Mouse (Mus musculus) intestine, embryonic 14.5 days (tissue): ENCODE results near the gene Lztr1. TPM values are rescaled to one million over a fixed set of nuclear protein-coding genes. Genes with fewer than 3 reads are reported as not detected.

Experiments used
- ATAC-seq: fragments of 200-750 bp; cut with Nextera tagmentation; replicated peaks from 2 replicates; pipeline ENCODE4 v1.8.0; 2017; ENCODE audit warnings: low read depth, moderate number of reproducible peaks, moderate TSS enrichment, moderate library complexity; ENCODE audit not compliant: low FRiP score, low TSS enrichment
- DNase-seq: peaks from one replicate; pipeline ENCODE4 v3.0.0-alpha.2; 2018; ENCODE audit warnings: low spot score
- H3K27ac ChIP-seq: fragments of 300-500 bp; sonication (generic); 2 replicates; pipeline ENCODE4 v1.5.1; 2014; ENCODE audit warnings: low read depth, mild to moderate bottlenecking, control low read depth
- H3K27me3 ChIP-seq: fragments of 300-500 bp; sonication (generic); replicated peaks from 2 replicates; pipeline ENCODE4 v1.6.1; 2014; ENCODE audit warnings: low read length, control low read depth; ENCODE audit not compliant: control insufficient read depth, insufficient read depth
- H3K36me3 ChIP-seq: fragments of 300-500 bp; sonication (generic); 2 replicates; pipeline ENCODE4 v1.6.1; 2014; ENCODE audit warnings: low read length, control low read depth; ENCODE audit not compliant: control insufficient read depth, insufficient read depth
- H3K4me1 ChIP-seq: fragments of 300-500 bp; sonication (generic); replicated peaks from 2 replicates; pipeline ENCODE4 v1.6.1; 2014; ENCODE audit warnings: low read length, control low read depth, mixed read lengths; ENCODE audit not compliant: control insufficient read depth, insufficient read depth
- H3K4me2 ChIP-seq: fragments of 300-500 bp; sonication (generic); 2 replicates; pipeline ENCODE4 v1.6.1; 2014; ENCODE audit warnings: low read length
- H3K4me3 ChIP-seq: fragments of 300-500 bp; sonication (generic); 2 replicates; pipeline ENCODE4 v1.5.1; 2014; ENCODE audit warnings: low read depth, low read length, control low read depth, mixed read lengths
- H3K9ac ChIP-seq: fragments of 300-500 bp; sonication (generic); 2 replicates; pipeline ENCODE4 v1.6.1; 2014; ENCODE audit warnings: mild to moderate bottlenecking, low read length
- H3K9me3 ChIP-seq: fragments of 300-500 bp; sonication (generic); 2 replicates; pipeline ENCODE4 v1.6.1; 2016; ENCODE audit warnings: low read length, control low read depth; ENCODE audit not compliant: control insufficient read depth
- WGBS: fragments of 180-500 bp; shearing (Covaris S2); extraction: QIAGEN DNeasy Blood & Tissue Kit; methylation state at CpG from one replicate; pipeline ENCODE4 v1.1.7; 2014; 5-methylcytosine and 5-hydroxymethylcytosine counted together
- polyA plus RNA-seq: library from polyadenylated mRNA; unstranded; fragments of >200 nt; fragmentation: Nextera tagmentation; extraction: Ambion mirVana; gene quantifications from 2 replicates; pipeline ENCODE4 v1.2.1, GENCODE M21; 2014

The Lztr1 gene
- polyA plus RNA-seq, 1 experiment from 2014 or later: 71.0 TPM

- DNase-seq (no peak), ATAC-seq (no peak)
- no peak overlapping the region for H3K4me2 ChIP-seq
- H3K4me1 ChIP-seq: peaks cover 20% of the 10 kb centered on the region
- no peaks in the 10 kb centered on the region for H3K9me3 ChIP-seq
- no peak overlapping the region for H3K9ac ChIP-seq
- 49% methylated on average over 3 of the region's 3 CpGs for WGBS
- no peaks in the 10 kb centered on the region for H3K36me3 ChIP-seq
- no peak overlapping the region for H3K4me3 ChIP-seq
- no peaks in the 10 kb centered on the region for H3K27me3 ChIP-seq
- H3K27ac ChIP-seq: no peak overlapping the region
Measured at GRCm38 (mm10) chr16:17564771-17565170, 56.3 kb downstream of the Lztr1 start.

DNA sequence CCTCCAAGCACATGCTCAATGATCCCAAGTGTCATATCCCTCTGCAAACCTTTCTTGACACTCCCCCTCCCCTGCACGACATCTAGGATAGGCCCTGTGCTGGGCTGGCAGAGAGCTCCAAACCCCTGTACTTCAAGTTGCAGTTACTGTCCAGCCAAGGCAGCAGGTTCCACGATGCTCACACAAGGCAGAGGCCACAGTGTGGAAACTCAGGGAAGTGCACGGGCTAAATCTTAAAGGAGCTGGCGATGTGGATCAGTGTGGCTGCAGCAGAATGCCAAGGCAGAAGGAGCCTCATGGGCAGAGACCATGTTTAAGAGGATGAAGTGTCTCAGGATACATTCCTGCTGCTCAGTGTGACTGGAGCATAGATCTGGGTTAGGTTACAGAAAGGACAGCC is 57.7 kb downstream of the Lztr1 start:
- Histone ChIP-seq H3K27me3 (no peaks in the 10 kb centered on the region), H3K27ac (no peak overlapping the region), H3K4me1 (peaks cover 11% of the 10 kb centered on the region; the same call in 1 of the 2 replicates), H3K36me3 (no peaks in the 10 kb centered on the region), H3K9ac (no peak overlapping the region), H3K4me2 (no peak overlapping the region), H3K4me3 (no peak overlapping the region), H3K9me3 (no peaks in the 10 kb centered on the region)
- DNase-seq (no peak), ATAC-seq (no peak)
- 22% methylated on average over 4 of the region's 4 CpGs for WGBS

Other genes starting within 250 kb of the Lztr1 start
- gene Tmem191c, start 232.6 kb upstream of the Lztr1 start, polyA plus RNA-seq: 9.0 and 10.8 TPM in 2 replicates
- gene Serpind1, start 177.3 kb upstream of the Lztr1 start, polyA plus RNA-seq: 0.19 and 0.22 TPM in 2 replicates
- 6.0 and 6.5 TPM in 2 replicates for gene Snap29, start 102.7 kb upstream of the Lztr1 start, polyA plus RNA-seq
- gene Pi4ka, start 102.4 kb upstream of the Lztr1 start, polyA plus RNA-seq: 38.0 and 38.7 TPM in 2 replicates
- gene Crkl, start 56.7 kb upstream of the Lztr1 start, polyA plus RNA-seq: 54.7 and 56.4 TPM in 2 replicates
- gene Aifm3, start 19.1 kb upstream of the Lztr1 start, polyA plus RNA-seq: 3.2 and 3.3 TPM in 2 replicates
- gene Thap7, start 22.4 kb downstream of the Lztr1 start, polyA plus RNA-seq: 50.1 and 51.4 TPM in 2 replicates
- 0.19 and 0.53 TPM in 2 replicates for gene Lrrc74b, start 52.6 kb downstream of the Lztr1 start, polyA plus RNA-seq
- 0.60 and 0.79 TPM in 2 replicates for gene P2rx6, start 53.2 kb downstream of the Lztr1 start, polyA plus RNA-seq
- gene Slc7a4, start 74.5 kb downstream of the Lztr1 start, polyA plus RNA-seq: 10.8 and 15.6 TPM in 2 replicates
- 43.0 and 43.7 TPM in 2 replicates for gene Smpd4, start 110.7 kb downstream of the Lztr1 start, polyA plus RNA-seq
- 2.3 and 4.1 TPM in 2 replicates for gene Ccdc74a, start 137.8 kb downstream of the Lztr1 start, polyA plus RNA-seq
- gene Med15, start 224.2 kb downstream of the Lztr1 start, polyA plus RNA-seq: 41.5 and 45.7 TPM in 2 replicates